In genomic region chr1:136030201-136030600, GRCm38 (mm10) we compare ENCODE assay signal across 30 mouse cellular contexts. TPM values are rescaled to one million over a fixed set of nuclear protein-coding genes. Genes with fewer than 3 reads are reported as not detected.
DNase-seq lines count a peak whose midpoint lies in the region; ATAC-seq lines count a peak whose summit lies in the region.
"Had no signal": no experiment of that assay in that cellular context is flagged by ENCODE, and none has a peak within 500 bp of the region (broad histone marks: within the 10 kb centered on the region; RNA-seq: fewer than 3 reads in every experiment).

No protein-coding gene starts in this region.

- intact Hi-C loops in heart, postnatal 14 days (cut with DNase I) = no loop called here

- peaks cover 100% of the 10 kb centered on the region for H3K36me3 ChIP-seq in forebrain, embryonic 10.5 days (replicated peaks)
- peaks cover 73% of the 10 kb centered on the region for H3K36me3 ChIP-seq in forebrain, embryonic 15.5 days
- peaks cover 98% of the 10 kb centered on the region for H3K36me3 ChIP-seq in heart, embryonic 13.5 days
- peaks cover 100% of the 10 kb centered on the region for H3K36me3 ChIP-seq in limb, embryonic 10.5 days
- peaks cover 100% of the 10 kb centered on the region for H3K36me3 ChIP-seq in midbrain, embryonic 14.5 days (ENCODE audit: control insufficient read depth, insufficient read depth, low read length)

- no peak overlapping the region for H3K4me3 ChIP-seq in forebrain, embryonic 10.5 days
- no peak overlapping the region for H3K4me3 ChIP-seq in forebrain, embryonic 15.5 days
- no peak overlapping the region for H3K4me3 ChIP-seq in heart, embryonic 13.5 days
- H3K4me3 ChIP-seq in limb, embryonic 10.5 days = no peak overlapping the region
- H3K4me3 ChIP-seq in midbrain, embryonic 14.5 days (replicated peaks; ENCODE audit: low read depth, low read length) = no peak overlapping the region
- H3K4me3 ChIP-seq: embryonic facial prominence, embryonic 15.5 days; stomach, embryonic 15.5 days had no signal

- H3K9ac ChIP-seq in forebrain, embryonic 15.5 days (replicated peaks) = no peak overlapping the region
- H3K9ac ChIP-seq in heart, embryonic 13.5 days = no peak overlapping the region
- H3K9ac ChIP-seq in midbrain, embryonic 14.5 days (replicated peaks; ENCODE audit: low read length) = no peak overlapping the region; the same call in 1 of the 2 replicates
- H3K9ac ChIP-seq: embryonic facial prominence, embryonic 15.5 days; hindbrain, embryonic 14.5 days; liver, postnatal 0 days; stomach, embryonic 15.5 days had no signal

- H3K9me3 ChIP-seq in forebrain, embryonic 10.5 days = no peaks in the 10 kb centered on the region
- H3K9me3 ChIP-seq in forebrain, embryonic 15.5 days = no peaks in the 10 kb centered on the region
- no peaks in the 10 kb centered on the region for H3K9me3 ChIP-seq in heart, embryonic 13.5 days
- H3K9me3 ChIP-seq in limb, embryonic 10.5 days (replicated peaks) = no peaks in the 10 kb centered on the region
- no peaks in the 10 kb centered on the region for H3K9me3 ChIP-seq in midbrain, embryonic 14.5 days (ENCODE audit: control insufficient read depth, low read length)
- H3K9me3 ChIP-seq: embryonic facial prominence, embryonic 15.5 days; stomach, embryonic 15.5 days had no signal

- no peaks in the 10 kb centered on the region for H3K27me3 ChIP-seq in forebrain, embryonic 10.5 days (ENCODE audit: poor library complexity, severe bottlenecking)
- no peaks in the 10 kb centered on the region for H3K27me3 ChIP-seq in forebrain, embryonic 15.5 days
- H3K27me3 ChIP-seq in heart, embryonic 13.5 days (replicated peaks) = no peaks in the 10 kb centered on the region
- H3K27me3 ChIP-seq in limb, embryonic 10.5 days (ENCODE audit: low read depth, poor library complexity, severe bottlenecking) = no peaks in the 10 kb centered on the region
- no peaks in the 10 kb centered on the region for H3K27me3 ChIP-seq in midbrain, embryonic 14.5 days (ENCODE audit: control insufficient read depth, insufficient read depth, low read length)
- H3K27me3 ChIP-seq: embryonic facial prominence, embryonic 15.5 days; stomach, embryonic 15.5 days had no signal

- no peak overlapping the region for H3K4me2 ChIP-seq in forebrain, embryonic 15.5 days (replicated peaks)
- no peak overlapping the region for H3K4me2 ChIP-seq in heart, embryonic 13.5 days
- H3K4me2 ChIP-seq in midbrain, embryonic 14.5 days (ENCODE audit: low read length) = no peak overlapping the region
- H3K4me2 ChIP-seq: embryonic facial prominence, embryonic 15.5 days; hindbrain, embryonic 14.5 days; liver, embryonic 11.5 days; stomach, embryonic 15.5 days had no signal

- no peak for DNase-seq in forebrain, embryonic 10.5 days (ENCODE audit: extremely low spot score, low spot score)
- DNase-seq in heart, postnatal 14 days = no peak
- DNase-seq in limb, embryonic 10.5 days (ENCODE audit: low spot score) = no peak
- peak; percentile 32 for DNase-seq in midbrain, embryonic 14.5 days
- DNase-seq in urinary bladder, adult 18-20 months (ENCODE audit: low spot score in 2 of 2) = no peak
- DNase-seq in cerebellum, adult 9-11 months = no peak
- DNase-seq: adrenal gland, postnatal 25 days; cerebellum, adult 9-10 months; gastrocnemius, postnatal 10 days; heart, postnatal 4 days; kidney, adult 8-10 months; kidney, postnatal 10 days; left cerebral cortex, postnatal 4 days; liver, postnatal 0 days; retina, postnatal 1 day; thymus, postnatal 25 days had no signal

- 39% methylated on average over 7 of the region's 7 CpGs for WGBS in forebrain, embryonic 10.5 days
- WGBS in forebrain, embryonic 15.5 days = 33% methylated on average over 7 of the region's 7 CpGs
- 61% methylated on average over 7 of the region's 7 CpGs for WGBS in heart, embryonic 13.5 days
- 35% methylated on average over 7 of the region's 7 CpGs for WGBS in limb, embryonic 10.5 days
- 28% methylated on average over 7 of the region's 7 CpGs for WGBS in midbrain, embryonic 14.5 days

- peaks cover 22% of the 10 kb centered on the region for H3K4me1 ChIP-seq in forebrain, embryonic 10.5 days
- H3K4me1 ChIP-seq in forebrain, embryonic 15.5 days = peaks cover 7% of the 10 kb centered on the region; the same call in 1 of the 2 replicates
- peaks cover 21% of the 10 kb centered on the region for H3K4me1 ChIP-seq in heart, embryonic 13.5 days
- H3K4me1 ChIP-seq in limb, embryonic 10.5 days = peaks cover 26% of the 10 kb centered on the region
- no peaks in the 10 kb centered on the region for H3K4me1 ChIP-seq in midbrain, embryonic 14.5 days (ENCODE audit: control insufficient read depth, insufficient read depth, low read length)
- H3K4me1 ChIP-seq: stomach, embryonic 15.5 days had no signal

- peak overlapping the region; percentile 70 for H3K27ac ChIP-seq in forebrain, embryonic 10.5 days
- H3K27ac ChIP-seq in forebrain, embryonic 15.5 days (replicated peaks) = no peak overlapping the region
- H3K27ac ChIP-seq in heart, embryonic 13.5 days (replicated peaks) = 0 out of 2 replicates have a peak overlapping the region, but pooled peaks have one; percentile 12
- peak overlapping the region; percentile 56 for H3K27ac ChIP-seq in limb, embryonic 10.5 days
- 0 out of 2 replicates have a peak overlapping the region, but pooled peaks have one; percentile 42 for H3K27ac ChIP-seq in midbrain, embryonic 14.5 days (replicated peaks; ENCODE audit: low read depth, low read length)
- H3K27ac ChIP-seq: embryonic facial prominence, embryonic 15.5 days; hindbrain, embryonic 14.5 days; macrophage; stomach, embryonic 15.5 days had no signal

- ATAC-seq in forebrain, embryonic 15.5 days (replicated peaks) = no peak
- no peak for ATAC-seq in heart, embryonic 13.5 days (ENCODE audit: extremely low read depth, insufficient number of reproducible peaks, low FRiP score, low TSS enrichment)
- no peak for ATAC-seq in midbrain, embryonic 14.5 days (ENCODE audit: low FRiP score, low TSS enrichment)
- ATAC-seq: liver, postnatal 0 days; lung, postnatal 0 days had no signal

RNA-seq across cellular contexts. Expression of gene Ascl5, which starts 20.4 kb away (rescaled TPM):
- not detected in 2 replicates for polyA plus RNA-seq in forebrain, embryonic 10.5 days (2016; fragmentation: Nextera tagmentation; extraction: Ambion mirVana)
- polyA plus RNA-seq in forebrain, embryonic 15.5 days (2015; fragmentation: Nextera tagmentation; extraction: Ambion mirVana) = 0.60 TPM in 1 of 2 replicates, not detected in the other
- polyA plus RNA-seq in heart, embryonic 13.5 days (2015; fragmentation: Nextera tagmentation; extraction: Ambion mirVana) = not detected in 2 replicates
- total RNA-seq in heart, postnatal 14 days (2021) = not detected
- polyA plus RNA-seq in limb, embryonic 10.5 days (2016; fragmentation: Nextera tagmentation; extraction: Ambion mirVana) = not detected in 2 replicates
- not detected in 2 replicates for polyA plus RNA-seq in midbrain, embryonic 14.5 days (2014; fragmentation: Nextera tagmentation; extraction: Ambion mirVana)
- total RNA-seq: adrenal gland, postnatal 25 days; common myeloid progenitor, adult 5-6 weeks; gastrocnemius, postnatal 10 days; granulocyte monocyte progenitor cell, adult 5-6 weeks; heart, postnatal 4 days; layer of hippocampus, postnatal 14 days had no signal
- polyA plus RNA-seq: heart, embryonic 14.5 days; hindbrain, embryonic 14.5 days; liver, embryonic 11.5 days; liver, postnatal 0 days; lung, postnatal 0 days; macrophage; spleen, adult 2 months had no signal

RNA-seq across cellular contexts. Expression of gene Tmem9, which starts 22.3 kb away (rescaled TPM):
- polyA plus RNA-seq in forebrain, embryonic 10.5 days (2016; fragmentation: Nextera tagmentation; extraction: Ambion mirVana) = 132 and 135 TPM in 2 replicates
- 135 and 149 TPM in 2 replicates for polyA plus RNA-seq in forebrain, embryonic 15.5 days (2015; fragmentation: Nextera tagmentation; extraction: Ambion mirVana)
- 123 and 138 TPM in 2 replicates for polyA plus RNA-seq in heart, embryonic 13.5 days (2015; fragmentation: Nextera tagmentation; extraction: Ambion mirVana)
- 10 to 100 TPM; 16.1 to 20.0 TPM for total RNA-seq in heart, postnatal 14 days (2021)
- 147 and 162 TPM in 2 replicates for polyA plus RNA-seq in limb, embryonic 10.5 days (2016; fragmentation: Nextera tagmentation; extraction: Ambion mirVana)
- polyA plus RNA-seq in midbrain, embryonic 14.5 days (2014; fragmentation: Nextera tagmentation; extraction: Ambion mirVana) = 90.4 and 140 TPM in 2 replicates

RNA-seq across cellular contexts. Expression of gene Cacna1s, which starts 22.3 kb away (rescaled TPM):
- 0.20 TPM in 1 of 2 replicates, not detected in the other for polyA plus RNA-seq in forebrain, embryonic 10.5 days (2016; fragmentation: Nextera tagmentation; extraction: Ambion mirVana)
- polyA plus RNA-seq in forebrain, embryonic 15.5 days (2015; fragmentation: Nextera tagmentation; extraction: Ambion mirVana) = 0.47 and 0.54 TPM in 2 replicates
- 0.19 and 0.45 TPM in 2 replicates for polyA plus RNA-seq in heart, embryonic 13.5 days (2015; fragmentation: Nextera tagmentation; extraction: Ambion mirVana)
- 1 to 10 TPM; 1.6 to 1.7 TPM for total RNA-seq in heart, postnatal 14 days (2021)
- 0.06 TPM in 1 of 2 replicates, not detected in the other for polyA plus RNA-seq in limb, embryonic 10.5 days (2016; fragmentation: Nextera tagmentation; extraction: Ambion mirVana)
- not detected in 2 replicates for polyA plus RNA-seq in midbrain, embryonic 14.5 days (2014; fragmentation: Nextera tagmentation; extraction: Ambion mirVana)
- total RNA-seq: common myeloid progenitor, adult 5-6 weeks; granulocyte monocyte progenitor cell, adult 5-6 weeks had no signal
- polyA plus RNA-seq: liver, postnatal 0 days; macrophage had no signal

RNA-seq across cellular contexts. Expression of gene Igfn1, which starts 24.1 kb away (rescaled TPM):
- not detected in 2 replicates for polyA plus RNA-seq in forebrain, embryonic 10.5 days (2016; fragmentation: Nextera tagmentation; extraction: Ambion mirVana)
- polyA plus RNA-seq in forebrain, embryonic 15.5 days (2015; fragmentation: Nextera tagmentation; extraction: Ambion mirVana) = not detected in 2 replicates
- polyA plus RNA-seq in heart, embryonic 13.5 days (2015; fragmentation: Nextera tagmentation; extraction: Ambion mirVana) = not detected in 2 replicates
- under 1 TPM in 1 of 2 experiments, not detected in 1; 0.05 TPM for total RNA-seq in heart, postnatal 14 days (2021)
- 0.04 TPM in 1 of 2 replicates, not detected in the other for polyA plus RNA-seq in limb, embryonic 10.5 days (2016; fragmentation: Nextera tagmentation; extraction: Ambion mirVana)
- not detected in 2 replicates for polyA plus RNA-seq in midbrain, embryonic 14.5 days (2014; fragmentation: Nextera tagmentation; extraction: Ambion mirVana)
- total RNA-seq: common myeloid progenitor, adult 5-6 weeks; granulocyte monocyte progenitor cell, adult 5-6 weeks had no signal
- polyA plus RNA-seq: hindbrain, embryonic 14.5 days; intestine, embryonic 14.5 days; liver, embryonic 11.5 days; liver, postnatal 0 days; lung, postnatal 0 days; macrophage; spleen, adult 2 months had no signal
